ENCODE assay signal across 37 mouse cellular contexts in the genomic region with DNA sequence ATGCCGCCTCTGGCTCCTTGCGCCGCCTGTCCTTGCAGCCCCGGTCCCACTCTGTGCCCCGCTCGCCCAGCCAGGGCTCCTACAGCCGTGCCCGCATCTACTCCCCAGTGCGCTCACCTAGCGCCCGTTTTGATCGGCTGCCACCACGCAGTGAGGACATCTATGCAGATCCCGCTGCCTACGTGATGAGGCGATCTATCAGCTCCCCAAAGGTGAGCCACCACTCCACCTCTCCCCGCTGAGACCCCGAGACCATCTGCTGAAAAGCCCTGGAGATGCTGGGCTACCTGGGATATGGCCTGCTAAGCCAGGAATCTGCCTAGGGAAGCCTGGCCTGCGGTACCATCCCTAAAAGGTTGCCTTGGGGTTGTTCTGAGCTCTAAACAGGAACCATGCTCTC. TPM values are rescaled to one million over a fixed set of nuclear protein-coding genes. Genes with fewer than 3 reads are reported as not detected.
"Had no signal": no experiment of that assay in that cellular context is flagged by ENCODE, and none has a peak within 500 bp of the region (broad histone marks: within the 10 kb centered on the region; RNA-seq: fewer than 3 reads in every experiment).

No protein-coding gene starts in this region.

- H3K4me1 ChIP-seq: limb, embryonic 13.5 days; limb, embryonic 15.5 days had no signal

- H3K4me3 ChIP-seq: gastrocnemius, adult 2 months; heart, adult 2 months; heart, embryonic 12.5 days; hindbrain, embryonic 13.5 days; hindbrain, embryonic 15.5 days; kidney, embryonic 15.5 days; layer of hippocampus, adult 2 months; left cerebral cortex, adult 2 months; limb, embryonic 13.5 days; limb, embryonic 15.5 days; liver, embryonic 12.5 days had no signal

- H3K4me2 ChIP-seq: heart, embryonic 12.5 days; hindbrain, embryonic 13.5 days; hindbrain, embryonic 15.5 days; kidney, embryonic 15.5 days; limb, embryonic 13.5 days; limb, embryonic 15.5 days; liver, embryonic 12.5 days had no signal

- H3K27me3 ChIP-seq: heart, embryonic 12.5 days; hindbrain, embryonic 13.5 days; hindbrain, embryonic 15.5 days; kidney, embryonic 15.5 days; limb, embryonic 13.5 days; limb, embryonic 15.5 days had no signal

- DNase-seq: gastrocnemius, adult 2 months; gastrocnemius, postnatal 10 days; gastrocnemius, postnatal 25 days; heart, adult 2 months; heart, postnatal 14 days; heart, postnatal 36 days; kidney, adult 11 months; kidney, adult 2 months; kidney, adult 9 months; kidney, postnatal 10 days; kidney, postnatal 25 days; kidney, postnatal 4 days; left cerebral cortex, postnatal 4 days had no signal

- H3K9me3 ChIP-seq: heart, embryonic 12.5 days; hindbrain, embryonic 13.5 days; hindbrain, embryonic 15.5 days; kidney, embryonic 15.5 days; limb, embryonic 13.5 days; limb, embryonic 15.5 days; liver, embryonic 12.5 days had no signal

- H3K27ac ChIP-seq: gastrocnemius, adult 2 months; heart, adult 2 months; hindbrain, embryonic 13.5 days; hindbrain, embryonic 15.5 days; hindbrain, postnatal 0 days; kidney, embryonic 15.5 days; layer of hippocampus, adult 2 months; left cerebral cortex, adult 2 months; limb, embryonic 13.5 days; limb, embryonic 15.5 days; liver, embryonic 12.5 days; liver, embryonic 14.5 days had no signal

- H3K9ac ChIP-seq: heart, embryonic 12.5 days; hindbrain, embryonic 13.5 days; hindbrain, embryonic 15.5 days; kidney, embryonic 15.5 days; limb, embryonic 13.5 days; limb, embryonic 15.5 days; liver, embryonic 12.5 days; liver, embryonic 14.5 days had no signal

- ATAC-seq: hindbrain, postnatal 0 days; intestine, embryonic 16.5 days; liver, embryonic 12.5 days had no signal

- H3K36me3 ChIP-seq: limb, embryonic 13.5 days; limb, embryonic 15.5 days had no signal

RNA-seq across cellular contexts. Expression of a gene that starts 35.4 kb away (rescaled TPM):
- total RNA-seq: gastrocnemius, adult 2 months; gastrocnemius, postnatal 10 days; gastrocnemius, postnatal 25 days; gastrocnemius, postnatal 4 days; granulocyte monocyte progenitor cell, adult 5-6 weeks; heart, adult 2 months; heart, postnatal 14 days; heart, postnatal 36 days; hematopoietic stem cell, adult 5-6 weeks; hindbrain, postnatal 0 days; layer of hippocampus, adult 2 months; layer of hippocampus, postnatal 10 days; layer of hippocampus, postnatal 25 days had no signal
- polyA plus RNA-seq: heart, embryonic 12.5 days; heart, embryonic 14.5 days; heart, embryonic 16.5 days; hindbrain, embryonic 11.5 days; hindbrain, embryonic 13.5 days; hindbrain, embryonic 15.5 days; limb, embryonic 11.5 days; limb, embryonic 13.5 days; limb, embryonic 15.5 days had no signal

RNA-seq across cellular contexts. Expression of a gene that starts 47.5 kb away (rescaled TPM):
- total RNA-seq: gastrocnemius, adult 2 months; gastrocnemius, postnatal 10 days; gastrocnemius, postnatal 25 days; gastrocnemius, postnatal 4 days; granulocyte monocyte progenitor cell, adult 5-6 weeks; heart, adult 2 months; heart, postnatal 14 days; heart, postnatal 36 days; hematopoietic stem cell, adult 5-6 weeks; hindbrain, postnatal 0 days; layer of hippocampus, adult 2 months; layer of hippocampus, postnatal 25 days; left cerebral cortex, postnatal 4 days; liver, adult 2 months had no signal
- polyA plus RNA-seq: heart, adult 2 months; heart, embryonic 12.5 days; heart, embryonic 14.5 days; heart, embryonic 16.5 days; hindbrain, embryonic 11.5 days; hindbrain, postnatal 0 days; intestine, embryonic 14.5 days; intestine, embryonic 16.5 days; kidney, adult 2 months; kidney, embryonic 15.5 days; limb, embryonic 11.5 days; limb, embryonic 13.5 days; limb, embryonic 15.5 days; liver, adult 2 months; liver, embryonic 12.5 days; liver, embryonic 14.5 days; liver, embryonic 16.5 days had no signal
